Mouse (Mus musculus) myocyte (in vitro differentiated cells): ENCODE measurements at regions not wholly inside any gene's neighbourhood (a gene's known extent, or its start where the extent isn't known, plus 50 kb on each side); places are given as distances from the start of the nearest gene placed in this dataset.

Source experiments
- H3K27me3 ChIP-seq: one replicate; pipeline ENCODE4 v1.6.1; 2011; ENCODE audit not compliant: control insufficient read depth, insufficient read depth, insufficient read length
- H3K36me3 ChIP-seq: one replicate; pipeline ENCODE4 v1.6.1; 2011; ENCODE audit not compliant: control insufficient read depth, insufficient read depth
- H3K4me2 ChIP-seq: one replicate; pipeline ENCODE4 v1.6.1; 2011; ENCODE audit warnings: low read depth, control low read depth
- H3K4me3 ChIP-seq: one replicate; pipeline ENCODE4 v1.5.1; 2011; ENCODE audit warnings: mild to moderate bottlenecking, control low read depth, moderate library complexity
- H3K79me2 ChIP-seq: one replicate; pipeline ENCODE4 v1.6.1; 2011; ENCODE audit not compliant: control insufficient read depth, insufficient read depth
- H3ac ChIP-seq: one replicate; pipeline ENCODE4 v1.6.1; 2011; ENCODE audit not compliant: control insufficient read depth, insufficient read length
- CEBPB ChIP-seq: IDR thresholded peaks from 2 replicates; pipeline ENCODE4 v1.6.1; 2011; ENCODE audit warnings: mild to moderate bottlenecking, moderate library complexity; ENCODE audit not compliant: poor library complexity, insufficient read depth, severe bottlenecking
- E2F4 ChIP-seq: IDR thresholded peaks from one replicate; pipeline ENCODE4 v1.6.1; 2011; ENCODE audit warnings: mild to moderate bottlenecking, control low read depth, moderate library complexity; ENCODE audit not compliant: insufficient read depth
- MAX ChIP-seq: IDR thresholded peaks from one replicate; pipeline ENCODE4 v1.6.1; 2011; ENCODE audit warnings: low read depth, mild to moderate bottlenecking, control low read depth
- MYOD1 ChIP-seq, 3 experiments: IDR thresholded peaks; one replicate each; pipeline ENCODE4 v1.6.1; 2011; ENCODE audit warnings: control low read depth in 2 of 3, low read depth in 2 of 3, mild to moderate bottlenecking in 2 of 3, moderate library complexity in 1 of 3; ENCODE audit not compliant: insufficient read length in 2 of 3, control insufficient read depth in 1 of 3
- MYOG ChIP-seq, 3 experiments: IDR thresholded peaks; one replicate each; pipeline ENCODE4 v1.6.1; 2011; ENCODE audit warnings: control low read depth in 2 of 3, low read depth in 2 of 3, mild to moderate bottlenecking in 2 of 3; ENCODE audit not compliant: insufficient read length in 2 of 3, control insufficient read depth in 1 of 3, insufficient read depth in 1 of 3
- POLR2A ChIP-seq: IDR thresholded peaks from one replicate; pipeline ENCODE4 v1.6.1; 2011; ENCODE audit warnings: low read depth, mild to moderate bottlenecking, control low read depth, moderate library complexity; ENCODE audit not compliant: insufficient read length
- POLR2AphosphoS2 ChIP-seq: IDR thresholded peaks from one replicate; pipeline ENCODE4 v1.6.1; 2011; ENCODE audit warnings: low read depth, control low read depth; ENCODE audit not compliant: insufficient read length
- REST ChIP-seq: IDR thresholded peaks from one replicate; pipeline ENCODE4 v1.6.1; 2011; ENCODE audit warnings: mild to moderate bottlenecking, control low read depth, moderate library complexity; ENCODE audit not compliant: insufficient read depth, insufficient read length
- SRF ChIP-seq: IDR thresholded peaks from one replicate; pipeline ENCODE4 v1.6.1; 2011; ENCODE audit warnings: low read depth; ENCODE audit not compliant: control insufficient read depth, insufficient read length
- TCF12 ChIP-seq: IDR thresholded peaks from one replicate; pipeline ENCODE4 v1.6.1; 2011; ENCODE audit warnings: mild to moderate bottlenecking, control low read depth; ENCODE audit not compliant: poor library complexity, insufficient read depth, severe bottlenecking
- TCF3 ChIP-seq: IDR thresholded peaks from one replicate; pipeline ENCODE4 v1.6.1; 2011; ENCODE audit warnings: low read depth, control low read depth; ENCODE audit not compliant: insufficient read length
- USF1 ChIP-seq: IDR thresholded peaks from one replicate; pipeline ENCODE4 v1.6.1; 2011; ENCODE audit warnings: low read depth, mild to moderate bottlenecking, control low read depth, moderate library complexity

- Histone ChIP-seq H3ac (no peak overlapping the region), H3K27me3 (no peaks in the 10 kb centered on the region), H3K79me2 (no peaks in the 10 kb centered on the region), H3K4me3 (no peak overlapping the region), H3K36me3 (no peaks in the 10 kb centered on the region), H3K4me2 (peak overlapping the region; percentile 0)
- no peak for TF ChIP-seq MAX
- peak in 2 of 3 experiments; percentile 72 to 82 for TF ChIP-seq MYOD1 (IDR thresholded peaks at IDR 0.05; ENCODE audit: control insufficient read depth in 1 of 3, insufficient read length in 2 of 3, low read depth in 2 of 3)
- TF ChIP-seq POLR2AphosphoS2 = no peak
These were observed 332.3 kb downstream of the Diras2 start for GRCm38 (mm10) chr13:52198649-52199348.

- Histone ChIP-seq H3K27me3 (no peaks in the 10 kb centered on the region), H3K36me3 (no peaks in the 10 kb centered on the region), H3K4me3 (no peak overlapping the region), H3K79me2 (no peaks in the 10 kb centered on the region), H3K4me2 (no peak overlapping the region), H3ac (no peak overlapping the region)
- no peak for TF ChIP-seq MAX
- peak in 1 of 3 experiments; percentile 78 for TF ChIP-seq MYOG (IDR thresholded peaks at IDR 0.05; ENCODE audit: control insufficient read depth in 1 of 3, insufficient read depth in 1 of 3, insufficient read length in 2 of 3, low read depth in 2 of 3)
- no peak for TF ChIP-seq USF1
- TF ChIP-seq POLR2A = no peak
- TF ChIP-seq TCF3 = no peak
- no peak for TF ChIP-seq TCF12
- TF ChIP-seq SRF = no peak
- peak; percentile 77; the same call in 1 of the 2 replicates for TF ChIP-seq CEBPB
- no peak for TF ChIP-seq E2F4
- TF ChIP-seq MYOD1 (IDR thresholded peaks at IDR 0.05; ENCODE audit: control insufficient read depth in 1 of 3, insufficient read length in 2 of 3, low read depth in 2 of 3) = peak in 1 of 3 experiments; percentile 28
- no peak for TF ChIP-seq POLR2AphosphoS2
- no peak for TF ChIP-seq REST
These were observed 328.7 kb downstream of the Diras2 start for GRCm38 (mm10) chr13:52202372-52202771.

- Histone ChIP-seq H3K4me3 (no peak overlapping the region), H3K4me2 (no peak overlapping the region), H3K36me3 (no peaks in the 10 kb centered on the region), H3K27me3 (no peaks in the 10 kb centered on the region), H3K79me2 (no peaks in the 10 kb centered on the region), H3ac (no peak overlapping the region)
- TF ChIP-seq USF1 (no peak), MAX (no peak), TCF12 (no peak), MYOD1 (IDR thresholded peaks at IDR 0.05; ENCODE audit: control insufficient read depth in 1 of 3, insufficient read length in 2 of 3, low read depth in 2 of 3) (no peak), POLR2AphosphoS2 (no peak), SRF (no peak), CEBPB (no peak), MYOG (IDR thresholded peaks at IDR 0.05; ENCODE audit: control insufficient read depth in 1 of 3, insufficient read depth in 1 of 3, insufficient read length in 2 of 3, low read depth in 2 of 3) (no peak), REST (no peak), E2F4 (no peak), TCF3 (no peak), POLR2A (no peak)
These were observed 325.1 kb downstream of the Diras2 start for GRCm38 (mm10) chr13:52205951-52206350.

GRCm38 (mm10) chr13:52216343-52216742, 314.7 kb downstream of the Diras2 start:
- H3ac ChIP-seq = no peak overlapping the region
- no peaks in the 10 kb centered on the region for H3K27me3 ChIP-seq
- no peak overlapping the region for H3K4me2 ChIP-seq
- H3K36me3 ChIP-seq = no peaks in the 10 kb centered on the region
- no peaks in the 10 kb centered on the region for H3K79me2 ChIP-seq
- no peak for TF ChIP-seq MAX
- peak in 1 of 3 experiments; percentile 44 for TF ChIP-seq MYOD1 (IDR thresholded peaks at IDR 0.05; ENCODE audit: control insufficient read depth in 1 of 3, insufficient read length in 2 of 3, low read depth in 2 of 3)
- TF ChIP-seq MYOG (IDR thresholded peaks at IDR 0.05; ENCODE audit: control insufficient read depth in 1 of 3, insufficient read depth in 1 of 3, insufficient read length in 2 of 3, low read depth in 2 of 3) = peak in 1 of 3 experiments; percentile 4
- no peak for TF ChIP-seq POLR2AphosphoS2
- no peak overlapping the region for H3K4me3 ChIP-seq

GRCm38 (mm10) chr13:52217066-52217465, 314.0 kb downstream of the Diras2 start:
- TF ChIP-seq MYOG (IDR thresholded peaks at IDR 0.05; ENCODE audit: control insufficient read depth in 1 of 3, insufficient read depth in 1 of 3, insufficient read length in 2 of 3, low read depth in 2 of 3) = no peak
- no peak for TF ChIP-seq SRF
- no peak for TF ChIP-seq MYOD1 (IDR thresholded peaks at IDR 0.05; ENCODE audit: control insufficient read depth in 1 of 3, insufficient read length in 2 of 3, low read depth in 2 of 3)
- no peak for TF ChIP-seq CEBPB
- TF ChIP-seq MAX = no peak
- TF ChIP-seq TCF3 = no peak
- TF ChIP-seq POLR2AphosphoS2 = no peak
- Histone ChIP-seq H3K4me2 (no peak overlapping the region), H3ac (no peak overlapping the region), H3K36me3 (no peaks in the 10 kb centered on the region), H3K4me3 (no peak overlapping the region), H3K79me2 (no peaks in the 10 kb centered on the region), H3K27me3 (no peaks in the 10 kb centered on the region)
